Mouse (Mus musculus) liver, adult (tissue): ENCODE results near the gene Hoxb1.

Experiments
- GATA4 ChIP-seq: IDR thresholded peaks from 2 replicates; pipeline ENCODE4 v1.6.1; 2014; ENCODE audit warnings: mild to moderate bottlenecking, low read length; ENCODE audit not compliant: insufficient replicate concordance

The Hoxb1 gene

GRCm38 (mm10) chr11:96396772-96397626, 31.4 kb downstream of the Hoxb1 start:
- TF ChIP-seq GATA4: no peak

GRCm38 (mm10) chr11:96397806-96398335, 32.3 kb downstream of the Hoxb1 start:
- no peak for TF ChIP-seq GATA4

- peak; percentile 84; the same call in 1 of the 2 replicates for TF ChIP-seq GATA4
These were observed 34.4 kb downstream of the Hoxb1 start for GRCm38 (mm10) chr11:96399923-96400322.

GRCm38 (mm10) chr11:96404016-96404604, 38.6 kb downstream of the Hoxb1 start:
- no peak for TF ChIP-seq GATA4

- TF ChIP-seq GATA4: no peak
These were observed 39.3 kb downstream of the Hoxb1 start for GRCm38 (mm10) chr11:96404831-96405230.

- no peak for TF ChIP-seq GATA4
These were observed 40.0 kb downstream of the Hoxb1 start for GRCm38 (mm10) chr11:96405541-96405940.

- TF ChIP-seq GATA4: no peak
These were observed 41.9 kb downstream of the Hoxb1 start for GRCm38 (mm10) chr11:96407191-96408072.

- TF ChIP-seq GATA4: no peak
These were observed 42.9 kb downstream of the Hoxb1 start for GRCm38 (mm10) chr11:96408234-96409010.

- TF ChIP-seq GATA4: no peak
These were observed 45.5 kb downstream of the Hoxb1 start for GRCm38 (mm10) chr11:96411019-96411418.

- TF ChIP-seq GATA4: no peak
These were observed 46.4 kb downstream of the Hoxb1 start for GRCm38 (mm10) chr11:96411934-96412333.

GRCm38 (mm10) chr11:96412941-96413491, 47.5 kb downstream of the Hoxb1 start:
- TF ChIP-seq GATA4: no peak

GRCm38 (mm10) chr11:96413527-96413926, 48.0 kb downstream of the Hoxb1 start:
- no peak for TF ChIP-seq GATA4

- no peak for TF ChIP-seq GATA4
These were observed 48.5 kb downstream of the Hoxb1 start for GRCm38 (mm10) chr11:96414002-96414401.
